Mouse (Mus musculus) forebrain, embryonic 10.5 days (tissue): ENCODE measurements around the gene Trnp1. TPM values are rescaled to one million over a fixed set of nuclear protein-coding genes. Genes with fewer than 3 reads are reported as not detected.

Experiments
- DNase-seq: peaks from one replicate; pipeline ENCODE4 v3.0.0-alpha.2; 2017; ENCODE audit warnings: low spot score; ENCODE audit errors: extremely low spot score
- H3K27ac ChIP-seq: fragments of 300-500 bp; sonication (generic); 2 replicates; pipeline ENCODE4 v1.5.1; 2016; ENCODE audit warnings: mild to moderate bottlenecking
- H3K27me3 ChIP-seq: fragments of 300-500 bp; sonication (generic); 2 replicates; pipeline ENCODE4 v1.6.1; 2016; ENCODE audit warnings: mild to moderate bottlenecking; ENCODE audit not compliant: poor library complexity, severe bottlenecking
- H3K36me3 ChIP-seq: fragments of 300-500 bp; sonication (generic); replicated peaks from 2 replicates; pipeline ENCODE4 v1.6.1; 2016; ENCODE audit warnings: mild to moderate bottlenecking, moderate library complexity
- H3K4me1 ChIP-seq: fragments of 300-500 bp; sonication (generic); 2 replicates; pipeline ENCODE4 v1.6.1; 2016
- H3K4me3 ChIP-seq: fragments of 300-500 bp; sonication (generic); 2 replicates; pipeline ENCODE4 v1.5.1; 2016; ENCODE audit warnings: mild to moderate bottlenecking, moderate library complexity
- H3K9me3 ChIP-seq: fragments of 300-500 bp; sonication (generic); 2 replicates; pipeline ENCODE4 v1.6.1; 2016; ENCODE audit warnings: mild to moderate bottlenecking, moderate library complexity
- WGBS: fragments of 180-500 bp; shearing (Covaris S2); methylation state at CpG from one replicate; pipeline ENCODE4 v1.1.7; 2016; 5-methylcytosine and 5-hydroxymethylcytosine counted together
- polyA plus RNA-seq: library from polyadenylated mRNA; unstranded; fragments of >200 nt; fragmentation: Nextera tagmentation; extraction: Ambion mirVana; gene quantifications from 2 replicates; pipeline ENCODE4 v1.2.1, GENCODE M21; 2016

Trnp1 gene
- polyA plus RNA-seq, 1 experiment from 2014 or later = 0.48 TPM

GRCm38 (mm10) chr4:133508990-133509389 is 10.6 kb upstream of the Trnp1 start:
- Histone ChIP-seq H3K4me1 (no peaks in the 10 kb centered on the region), H3K4me3 (no peak overlapping the region), H3K9me3 (no peaks in the 10 kb centered on the region), H3K27ac (no peak overlapping the region), H3K36me3 (no peaks in the 10 kb centered on the region), H3K27me3 (peaks cover 56% of the 10 kb centered on the region)
- no peak for DNase-seq
- WGBS = 87% methylated on average over 7 of the region's 7 CpGs

- WGBS = 81% methylated on average over 5 of the region's 5 CpGs
- Histone ChIP-seq H3K4me1 (no peaks in the 10 kb centered on the region), H3K9me3 (no peaks in the 10 kb centered on the region), H3K36me3 (no peaks in the 10 kb centered on the region), H3K27ac (no peak overlapping the region), H3K4me3 (no peak overlapping the region), H3K27me3 (peaks cover 79% of the 10 kb centered on the region)
- no peak for DNase-seq
These were observed 8.2 kb upstream of the Trnp1 start for GRCm38 (mm10) chr4:133506573-133506972.

GRCm38 (mm10) chr4:133504755-133505485 is 6.6 kb upstream of the Trnp1 start:
- Histone ChIP-seq H3K4me1 (no peaks in the 10 kb centered on the region), H3K9me3 (no peaks in the 10 kb centered on the region), H3K27me3 (peaks cover 88% of the 10 kb centered on the region), H3K4me3 (no peak overlapping the region), H3K36me3 (no peaks in the 10 kb centered on the region), H3K27ac (no peak overlapping the region)
- DNase-seq = no peak
- WGBS = 72% methylated on average over 9 of the region's 9 CpGs

- no peak for DNase-seq
- 75% methylated on average over 5 of the region's 5 CpGs for WGBS
- Histone ChIP-seq H3K27ac (no peak overlapping the region), H3K4me1 (0 out of 2 replicates have a peak, but pooled peaks cover 3% of the 10 kb centered on the region), H3K4me3 (no peak overlapping the region), H3K36me3 (no peaks in the 10 kb centered on the region), H3K9me3 (no peaks in the 10 kb centered on the region), H3K27me3 (peaks cover 94% of the 10 kb centered on the region)
These were observed 6.0 kb upstream of the Trnp1 start for GRCm38 (mm10) chr4:133504300-133504699.

- Histone ChIP-seq H3K27me3 (peaks cover 97% of the 10 kb centered on the region), H3K36me3 (no peaks in the 10 kb centered on the region), H3K27ac (no peak overlapping the region), H3K4me3 (no peak overlapping the region), H3K4me1 (peaks cover 28% of the 10 kb centered on the region), H3K9me3 (no peaks in the 10 kb centered on the region)
- no peak for DNase-seq
- 62% methylated on average over 7 of the region's 7 CpGs for WGBS
These were observed 3.2 kb upstream of the Trnp1 start for GRCm38 (mm10) chr4:133501514-133501913.

- WGBS = under 1% methylated on average over 70 of the region's 70 CpGs
- Histone ChIP-seq H3K36me3 (no peaks in the 10 kb centered on the region), H3K4me1 (peaks cover 38% of the 10 kb centered on the region), H3K9me3 (no peaks in the 10 kb centered on the region), H3K4me3 (peak overlapping the region; percentile 73), H3K27me3 (peaks cover 96% of the 10 kb centered on the region), H3K27ac (peak overlapping the region; percentile 73)
- no peak for DNase-seq
These were observed 740 bp downstream of the Trnp1 start for GRCm38 (mm10) chr4:133497461-133498159.

- Histone ChIP-seq H3K9me3 (no peaks in the 10 kb centered on the region), H3K4me1 (peaks cover 41% of the 10 kb centered on the region), H3K36me3 (no peaks in the 10 kb centered on the region), H3K4me3 (peak overlapping the region; percentile 73), H3K27me3 (peaks cover 89% of the 10 kb centered on the region), H3K27ac (no peak overlapping the region)
- no peak for DNase-seq
- 30% methylated on average over 6 of the region's 6 CpGs for WGBS
These were observed 1.5 kb downstream of the Trnp1 start for GRCm38 (mm10) chr4:133496738-133497445.

GRCm38 (mm10) chr4:133495711-133496110 is 2.6 kb downstream of the Trnp1 start:
- Histone ChIP-seq H3K4me1 (peaks cover 46% of the 10 kb centered on the region), H3K36me3 (no peaks in the 10 kb centered on the region), H3K27me3 (peaks cover 77% of the 10 kb centered on the region), H3K9me3 (no peaks in the 10 kb centered on the region), H3K27ac (no peak overlapping the region), H3K4me3 (no peak overlapping the region)
- DNase-seq = no peak
- 33% methylated on average over 7 of the region's 7 CpGs for WGBS

- 66% methylated on average over 4 of the region's 4 CpGs for WGBS
- Histone ChIP-seq H3K9me3 (no peaks in the 10 kb centered on the region), H3K27me3 (peaks cover 68% of the 10 kb centered on the region), H3K36me3 (no peaks in the 10 kb centered on the region), H3K4me3 (no peak overlapping the region), H3K27ac (no peak overlapping the region), H3K4me1 (peaks cover 48% of the 10 kb centered on the region)
- no peak for DNase-seq
These were observed 3.5 kb downstream of the Trnp1 start for GRCm38 (mm10) chr4:133494867-133495266.

- Histone ChIP-seq H3K9me3 (no peaks in the 10 kb centered on the region), H3K27ac (no peak overlapping the region), H3K27me3 (peaks cover 64% of the 10 kb centered on the region), H3K4me1 (peaks cover 51% of the 10 kb centered on the region), H3K4me3 (peak overlapping the region; percentile 44), H3K36me3 (no peaks in the 10 kb centered on the region)
- WGBS = 2% methylated on average over 12 of the region's 12 CpGs
- peak; percentile 90 for DNase-seq
These were observed 3.9 kb downstream of the Trnp1 start for GRCm38 (mm10) chr4:133494432-133494831.

GRCm38 (mm10) chr4:133493895-133494294 is 4.5 kb downstream of the Trnp1 start:
- Histone ChIP-seq H3K4me3 (peak overlapping the region; percentile 44), H3K9me3 (no peaks in the 10 kb centered on the region), H3K36me3 (no peaks in the 10 kb centered on the region), H3K27ac (no peak overlapping the region), H3K4me1 (peaks cover 51% of the 10 kb centered on the region), H3K27me3 (peaks cover 59% of the 10 kb centered on the region)
- WGBS = 23% methylated on average over 9 of the region's 12 CpGs
- DNase-seq = no peak

- Histone ChIP-seq H3K36me3 (no peaks in the 10 kb centered on the region), H3K27me3 (peaks cover 38% of the 10 kb centered on the region), H3K4me3 (no peak overlapping the region), H3K27ac (no peak overlapping the region), H3K4me1 (peaks cover 39% of the 10 kb centered on the region), H3K9me3 (no peaks in the 10 kb centered on the region)
- no peak for DNase-seq
- WGBS = 39% methylated on average over 10 of the region's 10 CpGs
These were observed 6.5 kb downstream of the Trnp1 start for GRCm38 (mm10) chr4:133491800-133492199.
